Mouse (Mus musculus): ENCODE results near the gene Rhox4a. TPM values are rescaled to one million over a fixed set of nuclear protein-coding genes. Genes with fewer than 3 reads are reported as not detected.
"Not testable (repeated sequence)": the region's sequence is repeated elsewhere in the genome, so short reads cannot be mapped to it uniquely, and the experiment has no call there.

Rhox4a gene
- not detected in 2 replicates for polyA plus RNA-seq (2014; fragmentation: Nextera tagmentation; extraction: Ambion mirVana)

DNA sequence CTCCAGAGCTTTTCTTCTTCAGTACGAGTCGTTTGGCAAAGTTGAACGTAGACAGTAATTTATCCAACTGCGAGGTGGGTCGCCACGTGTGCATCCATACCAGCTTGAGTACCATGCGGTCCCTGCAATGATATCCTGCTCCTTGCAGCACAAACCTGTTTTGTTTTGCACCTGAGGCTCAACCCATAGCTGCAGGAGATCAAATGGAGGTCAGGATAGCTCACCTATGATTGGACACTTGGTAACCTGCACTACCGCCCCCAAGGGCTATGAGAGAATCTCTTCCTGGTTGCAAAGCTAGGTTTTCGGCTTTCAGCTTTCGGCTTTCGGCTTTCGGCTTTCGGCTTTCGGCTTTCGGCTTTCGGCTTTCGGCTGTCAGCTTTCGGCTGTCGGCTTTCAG, at the start of gene Rhox4a:
Rhox4a (plus strand) TSS at position 301 of the 400 bp plus-strand sequence.
- not testable (repeated sequence) for H3K9me3 ChIP-seq (ENCODE audit: control insufficient read depth, low read depth, low read length); H3K36me3 ChIP-seq (ENCODE audit: control insufficient read depth, insufficient read depth, low read length); H3K4me3 ChIP-seq (ENCODE audit: low read depth, low read length); ATAC-seq (ENCODE audit: insufficient number of reproducible peaks, insufficient read depth, low FRiP score, low read depth); H3K27me3 ChIP-seq (ENCODE audit: control insufficient read depth, insufficient read depth, low read length); H3K27ac ChIP-seq (ENCODE audit: low read length); H3K4me2 ChIP-seq (replicated peaks; ENCODE audit: low read depth, low read length); H3K9ac ChIP-seq (replicated peaks; ENCODE audit: low read depth, low read length); H3K4me1 ChIP-seq (ENCODE audit: control insufficient read depth, insufficient read depth, low read length)
- 98% methylated on average over 7 of the region's 19 CpGs for WGBS

- H3K36me3 ChIP-seq (ENCODE audit: control insufficient read depth, insufficient read depth, low read length); H3K4me2 ChIP-seq (replicated peaks; ENCODE audit: low read depth, low read length); H3K27ac ChIP-seq (ENCODE audit: low read length); ATAC-seq (ENCODE audit: insufficient number of reproducible peaks, insufficient read depth, low FRiP score, low read depth); H3K9me3 ChIP-seq (ENCODE audit: control insufficient read depth, low read depth, low read length); H3K9ac ChIP-seq (replicated peaks; ENCODE audit: low read depth, low read length); H3K27me3 ChIP-seq (ENCODE audit: control insufficient read depth, insufficient read depth, low read length); H3K4me3 ChIP-seq (ENCODE audit: low read depth, low read length); H3K4me1 ChIP-seq (ENCODE audit: control insufficient read depth, insufficient read depth, low read length): not testable (repeated sequence)
- 67% methylated on average over 1 of the region's 1 CpGs for WGBS
Measured at GRCm38 (mm10) chrX:37222158-37222557, 43.0 kb upstream of the Rhox4a start, which contains the start of gene Rhox1. Rhox1 (minus strand) TSS chrX:37222258.

DNA sequence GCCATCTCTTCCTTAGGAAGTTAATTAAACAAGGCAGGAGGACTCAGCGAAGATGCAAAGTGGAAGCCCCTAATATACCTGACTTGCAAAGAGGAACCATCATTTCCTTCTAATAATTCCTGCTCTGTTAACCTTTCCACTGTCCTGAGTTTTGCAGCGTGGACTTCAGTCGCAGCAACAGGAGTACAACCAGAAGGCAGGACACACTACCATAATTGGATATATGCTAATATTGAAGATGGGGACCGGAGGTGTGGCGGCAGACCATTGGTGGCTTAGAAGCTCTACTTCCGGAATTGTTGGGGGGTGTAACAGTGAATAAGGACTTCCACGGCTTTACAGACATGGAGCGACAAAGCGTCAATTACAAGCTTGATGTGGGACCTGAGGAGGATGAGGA, 20.5 kb upstream of the Rhox4a start, which contains the start of gene Rhox2a:
Rhox2a (plus strand) TSS at position 301 of the 400 bp plus-strand sequence.
- not testable (repeated sequence) for H3K9me3 ChIP-seq (ENCODE audit: control insufficient read depth, low read depth, low read length); H3K9ac ChIP-seq (replicated peaks; ENCODE audit: low read depth, low read length); H3K36me3 ChIP-seq (ENCODE audit: control insufficient read depth, insufficient read depth, low read length); H3K4me2 ChIP-seq (replicated peaks; ENCODE audit: low read depth, low read length); H3K27ac ChIP-seq (ENCODE audit: low read length); H3K4me3 ChIP-seq (ENCODE audit: low read depth, low read length); H3K4me1 ChIP-seq (ENCODE audit: control insufficient read depth, insufficient read depth, low read length); H3K27me3 ChIP-seq (ENCODE audit: control insufficient read depth, insufficient read depth, low read length); ATAC-seq (ENCODE audit: insufficient number of reproducible peaks, insufficient read depth, low FRiP score, low read depth)
- no CpG with 5 or more reads among the region's 9 CpGs for WGBS

DNA sequence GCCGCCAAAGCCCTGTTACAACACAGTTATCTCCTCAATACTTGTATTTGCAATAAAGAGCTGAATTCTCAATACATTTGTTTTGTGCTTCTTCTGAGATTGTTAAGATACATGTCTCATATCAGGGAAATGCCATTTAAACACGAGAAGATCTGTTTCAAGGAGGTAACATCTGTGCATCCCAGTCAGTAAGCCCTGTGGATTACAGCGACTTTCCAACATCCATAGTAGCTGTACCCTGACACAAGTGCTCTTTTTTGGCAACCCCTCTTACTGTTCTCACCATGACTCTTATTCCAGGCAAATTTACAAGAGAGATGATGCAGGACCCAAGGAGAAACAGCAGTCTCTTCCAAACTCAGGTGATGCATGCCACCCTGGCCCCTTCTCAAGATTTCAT, 15.5 kb upstream of the Rhox4a start, which contains the start of gene Rhox3a:
Rhox3a (plus strand) TSS at position 301 of the 400 bp plus-strand sequence.
- H3K27ac ChIP-seq (ENCODE audit: low read length); H3K9me3 ChIP-seq (ENCODE audit: control insufficient read depth, low read depth, low read length); H3K36me3 ChIP-seq (ENCODE audit: control insufficient read depth, insufficient read depth, low read length); H3K27me3 ChIP-seq (ENCODE audit: control insufficient read depth, insufficient read depth, low read length); ATAC-seq (ENCODE audit: insufficient number of reproducible peaks, insufficient read depth, low FRiP score, low read depth); H3K9ac ChIP-seq (replicated peaks; ENCODE audit: low read depth, low read length); H3K4me2 ChIP-seq (replicated peaks; ENCODE audit: low read depth, low read length); H3K4me1 ChIP-seq (ENCODE audit: control insufficient read depth, insufficient read depth, low read length); H3K4me3 ChIP-seq (ENCODE audit: low read depth, low read length): not testable (repeated sequence)
- 75% methylated on average over 1 of the region's 3 CpGs for WGBS

Other genes starting within 250 kb of the Rhox4a start
- gene Sowahd, start 216.5 kb upstream of the Rhox4a start, polyA plus RNA-seq (2014; fragmentation: Nextera tagmentation; extraction: Ambion mirVana), result 0.27 TPM in 1 of 2 replicates, not detected in the other
- 674 and 682 TPM in 2 replicates for gene Rpl39, start 179.9 kb upstream of the Rhox4a start, polyA plus RNA-seq (2014; fragmentation: Nextera tagmentation; extraction: Ambion mirVana)
- 25.4 and 26.3 TPM in 2 replicates for gene Upf3b, start 155.0 kb upstream of the Rhox4a start, polyA plus RNA-seq (2014; fragmentation: Nextera tagmentation; extraction: Ambion mirVana)
- gene Nkap, start 138.5 kb upstream of the Rhox4a start, polyA plus RNA-seq (2014; fragmentation: Nextera tagmentation; extraction: Ambion mirVana), result 19.0 and 19.3 TPM in 2 replicates
- gene Akap14, start 96.5 kb upstream of the Rhox4a start, polyA plus RNA-seq (2014; fragmentation: Nextera tagmentation; extraction: Ambion mirVana), result 0.13 TPM in 1 of 2 replicates, not detected in the other
- gene Ndufa1, start 74.2 kb upstream of the Rhox4a start, polyA plus RNA-seq (2014; fragmentation: Nextera tagmentation; extraction: Ambion mirVana), result 400 and 468 TPM in 2 replicates
- 10.5 and 10.7 TPM in 2 replicates for gene Rnf113a1, start 74.1 kb upstream of the Rhox4a start, polyA plus RNA-seq (2014; fragmentation: Nextera tagmentation; extraction: Ambion mirVana)
- not detected in 2 replicates for gene Gm9, start 54.3 kb upstream of the Rhox4a start, polyA plus RNA-seq (2014; fragmentation: Nextera tagmentation; extraction: Ambion mirVana)
- not detected in 2 replicates for gene Rhox1, start 43.1 kb upstream of the Rhox4a start, polyA plus RNA-seq (2014; fragmentation: Nextera tagmentation; extraction: Ambion mirVana)
- not detected in 2 replicates for gene Rhox2a, start 20.4 kb upstream of the Rhox4a start, polyA plus RNA-seq (2014; fragmentation: Nextera tagmentation; extraction: Ambion mirVana)
- gene Rhox3a, start 15.4 kb upstream of the Rhox4a start, polyA plus RNA-seq (2014; fragmentation: Nextera tagmentation; extraction: Ambion mirVana), result not detected in 2 replicates
- not detected in 2 replicates for gene Rhox3a2, start 114.7 kb downstream of the Rhox4a start, polyA plus RNA-seq (2014; fragmentation: Nextera tagmentation; extraction: Ambion mirVana)
- gene Rhox4a2, start 125.5 kb downstream of the Rhox4a start, polyA plus RNA-seq (2014; fragmentation: Nextera tagmentation; extraction: Ambion mirVana), result not detected in 2 replicates
- not detected in 2 replicates for gene Rhox2b, start 146.7 kb downstream of the Rhox4a start, polyA plus RNA-seq (2014; fragmentation: Nextera tagmentation; extraction: Ambion mirVana)
- not detected in 2 replicates for gene Rhox4b, start 167.2 kb downstream of the Rhox4a start, polyA plus RNA-seq (2014; fragmentation: Nextera tagmentation; extraction: Ambion mirVana)
- not detected in 2 replicates for gene Rhox2c, start 188.3 kb downstream of the Rhox4a start, polyA plus RNA-seq (2014; fragmentation: Nextera tagmentation; extraction: Ambion mirVana)
- gene Rhox3c, start 193.2 kb downstream of the Rhox4a start, polyA plus RNA-seq (2014; fragmentation: Nextera tagmentation; extraction: Ambion mirVana), result not detected in 2 replicates
- not detected in 2 replicates for gene Rhox4c, start 215.0 kb downstream of the Rhox4a start, polyA plus RNA-seq (2014; fragmentation: Nextera tagmentation; extraction: Ambion mirVana)
- gene Rhox2d, start 228.1 kb downstream of the Rhox4a start, polyA plus RNA-seq (2014; fragmentation: Nextera tagmentation; extraction: Ambion mirVana), result not detected in 2 replicates
- gene Rhox4d, start 249.0 kb downstream of the Rhox4a start, polyA plus RNA-seq (2014; fragmentation: Nextera tagmentation; extraction: Ambion mirVana), result not detected in 2 replicates

All from stomach, embryonic 14.5 days (tissue).